Mouse (Mus musculus): ENCODE measurements around the gene Cftr.

DNA sequence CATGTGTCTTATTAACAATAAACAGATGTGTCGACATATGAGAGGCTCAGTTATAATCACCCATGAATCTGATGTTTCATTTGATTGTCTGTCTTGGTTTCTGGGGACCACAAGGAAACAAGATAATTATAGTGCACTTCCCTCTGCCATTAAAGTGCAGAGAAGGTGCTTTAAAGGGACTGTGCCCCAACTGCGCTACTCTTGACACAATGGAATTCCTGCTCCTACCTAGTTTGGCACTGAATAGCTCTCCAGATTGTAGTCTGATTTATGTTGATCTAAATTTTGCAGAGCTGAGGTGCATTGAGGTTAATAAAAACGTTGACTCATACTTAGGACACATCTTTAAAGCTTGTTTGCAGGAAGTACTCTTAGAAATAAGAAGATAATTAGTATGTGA lies 132.7 kb downstream of the Cftr start:
- no peak for TF ChIP-seq CTCF (IDR thresholded peaks at IDR 0.05; ENCODE audit: low read depth)
- TF ChIP-seq EP300 (IDR thresholded peaks at IDR 0.05; ENCODE audit: low read depth), result no peak

Measured in heart, postnatal 0 days (tissue).